Mouse (Mus musculus): ENCODE data around the gene Fibp.

DNA sequence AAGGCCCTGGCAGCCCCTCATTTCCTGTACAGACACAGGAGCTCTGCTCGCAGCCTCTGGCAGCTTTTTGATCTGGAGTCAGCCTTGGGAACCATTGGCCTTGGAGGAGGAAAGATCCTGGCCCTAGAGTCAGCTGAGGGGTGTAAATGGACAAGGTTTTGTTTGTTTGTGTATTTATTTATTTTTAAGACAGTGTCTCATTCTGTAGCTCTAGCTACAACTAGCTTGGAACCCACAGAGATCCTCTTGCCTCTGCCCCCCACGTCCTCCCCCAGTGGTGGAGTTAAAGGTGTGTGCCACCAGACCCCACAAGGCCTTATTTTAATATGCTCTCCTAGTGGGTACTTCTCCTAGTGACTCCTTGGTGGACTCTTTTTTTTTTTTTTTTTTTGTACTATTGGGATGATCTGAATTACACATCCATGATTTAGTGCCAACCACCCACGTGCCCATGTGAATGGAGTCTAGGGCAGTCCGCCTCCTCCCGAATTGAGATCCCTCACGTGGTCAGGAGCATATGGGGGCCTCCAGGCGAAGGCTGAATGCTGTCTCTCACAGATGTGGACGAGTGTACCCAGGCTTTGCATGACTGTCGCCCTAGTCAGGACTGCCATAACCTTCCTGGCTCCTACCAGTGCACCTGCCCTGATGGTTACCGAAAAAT lies 16.7 kb downstream of the Fibp start:
- TF ChIP-seq POLR2A (IDR thresholded peaks at IDR 0.05; ENCODE audit: borderline replicate concordance, insufficient read depth, low read length) (no peak), CTCF (IDR thresholded peaks at IDR 0.05; ENCODE audit: borderline replicate concordance, insufficient read depth, low read depth, low read length) (no peak)
